Mouse (Mus musculus) layer of hippocampus, adult 11-12 months (tissue): Measurements from ENCODE around the gene Cyp2d34.

ENCODE experiments used
- DNase-seq: peaks from one replicate; pipeline ENCODE4 v3.0.0; 2022; ENCODE audit warnings: low spot score

The Cyp2d34 gene

GRCm38 (mm10) chr15:82620531-82621202 lies at the start of gene Cyp2d34:
Gene Cyp2d34, minus strand, starts transcription at chr15:82620946.
- no peak for DNase-seq

GRCm38 (mm10) chr15:82656346-82656745 lies 35.6 kb upstream of the Cyp2d34 start:
- DNase-seq, result peak; percentile 18

DNA sequence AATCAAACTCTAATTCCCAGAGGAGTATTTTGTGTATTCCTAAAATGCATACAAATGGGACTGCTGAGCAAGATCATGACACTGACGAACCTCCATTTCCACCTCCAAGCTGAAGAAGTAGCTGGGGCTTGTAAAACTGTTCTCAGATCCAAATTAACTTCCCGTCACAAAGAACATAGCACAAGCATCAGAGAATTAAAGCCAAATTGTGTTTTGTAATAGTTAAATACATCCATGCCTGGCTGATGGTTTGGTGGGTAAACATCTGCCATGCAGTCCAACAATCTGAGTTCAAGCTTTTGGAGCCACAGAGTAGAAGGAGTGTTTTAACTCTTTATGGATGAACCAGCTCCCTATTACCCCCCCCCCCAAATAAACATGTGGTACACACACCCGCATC lies 23.6 kb upstream of the Cyp2d34 start:
- DNase-seq, result no peak

- no peak for DNase-seq
Measured at GRCm38 (mm10) chr15:82643771-82644170, 23.0 kb upstream of the Cyp2d34 start.

- no peak for DNase-seq
Measured at GRCm38 (mm10) chr15:82642771-82643170, 22.0 kb upstream of the Cyp2d34 start.

GRCm38 (mm10) chr15:82641921-82642320 lies 21.2 kb upstream of the Cyp2d34 start:
- no peak for DNase-seq

- DNase-seq, result no peak
Measured at GRCm38 (mm10) chr15:82641390-82641789, 20.6 kb upstream of the Cyp2d34 start.

GRCm38 (mm10) chr15:82640201-82640600 lies 19.5 kb upstream of the Cyp2d34 start:
- DNase-seq, result no peak

- no peak for DNase-seq
Measured at GRCm38 (mm10) chr15:82637130-82638075, 16.7 kb upstream of the Cyp2d34 start.

- DNase-seq, result no peak
Measured at GRCm38 (mm10) chr15:82634976-82635375, 14.2 kb upstream of the Cyp2d34 start.

DNA sequence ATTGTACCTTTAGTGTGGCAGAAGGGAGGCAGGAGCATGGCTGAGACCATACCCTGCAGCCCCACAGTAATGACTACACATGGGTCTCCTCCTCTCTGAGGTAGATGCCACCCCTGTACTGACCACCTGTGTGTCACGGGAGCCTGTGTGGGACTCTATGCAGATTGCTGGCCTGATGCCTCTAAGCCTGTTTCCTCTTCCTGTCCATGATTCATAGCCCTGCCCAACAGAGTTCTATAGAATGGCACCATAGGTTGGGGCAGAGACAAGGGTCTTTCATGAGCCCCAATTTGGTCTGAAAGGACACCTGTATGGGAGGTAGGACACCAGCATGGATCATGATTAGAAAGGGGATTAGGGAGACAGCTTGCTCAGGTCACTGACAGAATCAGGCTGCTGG lies 1.2 kb upstream of the Cyp2d34 start:
- DNase-seq, result no peak

DNA sequence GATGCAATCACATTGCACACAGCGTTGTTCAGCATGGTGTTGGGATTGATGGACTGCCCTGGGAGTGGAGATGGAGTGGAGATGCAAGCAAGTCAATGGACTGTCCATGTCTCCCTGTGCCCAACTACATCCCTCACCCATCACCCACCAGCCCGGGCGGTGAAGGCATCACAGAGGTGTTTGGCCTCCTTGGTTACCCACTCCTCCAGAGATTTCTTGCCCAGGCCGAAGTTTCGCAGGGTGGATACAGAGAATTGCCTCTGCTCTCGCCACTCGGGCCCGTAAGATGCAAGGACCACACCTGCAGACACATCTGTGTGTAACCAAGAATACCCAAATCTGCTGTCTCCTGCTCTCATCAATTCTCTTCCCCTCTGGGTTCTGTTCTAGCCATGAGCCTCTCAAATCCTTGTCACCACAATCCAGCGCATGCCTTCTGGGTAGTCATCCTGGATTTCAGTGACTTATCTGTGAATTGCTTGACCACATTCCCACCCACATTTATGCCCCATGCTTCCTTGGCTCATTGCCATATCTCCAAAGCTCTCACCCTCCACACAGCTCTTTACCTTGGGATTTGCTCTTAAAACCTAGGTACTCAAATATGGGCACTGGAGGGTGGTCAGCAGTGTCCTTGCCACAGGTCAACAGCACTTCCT lies 2.3 kb downstream of the Cyp2d34 start:
- DNase-seq, result no peak

DNA sequence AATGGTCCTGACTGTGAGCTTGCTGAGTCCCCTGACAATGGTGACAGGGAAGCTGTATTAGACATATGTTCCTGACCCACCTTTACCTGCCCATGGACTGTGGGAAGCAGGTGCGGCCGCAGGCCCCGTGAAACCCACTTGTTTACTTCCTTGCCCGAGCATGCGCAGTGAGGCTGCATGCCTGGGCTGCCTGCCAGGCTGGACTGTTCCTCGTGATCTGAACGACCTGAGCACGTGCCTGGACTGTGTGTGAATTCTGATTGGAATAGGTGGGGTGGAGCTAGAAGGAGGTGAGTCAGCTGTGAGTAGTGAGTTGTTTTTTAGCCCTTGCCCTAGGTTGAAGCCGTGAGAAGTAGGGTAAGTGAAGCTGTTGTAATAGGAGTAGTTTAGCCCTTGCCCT lies 38.1 kb downstream of the Cyp2d34 start:
- no peak for DNase-seq

DNA sequence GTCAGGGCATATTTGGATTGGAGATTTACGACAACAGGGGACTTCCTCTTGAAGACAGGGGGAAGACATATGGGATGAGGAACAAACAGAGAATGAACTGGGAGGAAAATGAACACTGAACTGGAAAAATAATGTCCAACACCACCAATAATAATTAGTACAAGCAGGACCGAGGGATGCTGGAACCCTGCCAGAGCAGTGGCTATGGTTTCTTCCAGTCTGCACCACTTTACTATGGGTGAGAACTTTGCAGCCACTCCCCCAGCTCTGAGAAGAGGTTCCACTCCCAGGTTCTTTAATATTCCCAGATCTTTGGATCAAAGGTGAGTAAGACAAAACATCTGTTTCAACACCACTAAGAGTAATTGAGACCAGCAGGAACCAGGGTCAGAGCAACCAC lies 41.7 kb downstream of the Cyp2d34 start:
- DNase-seq, result no peak

DNA sequence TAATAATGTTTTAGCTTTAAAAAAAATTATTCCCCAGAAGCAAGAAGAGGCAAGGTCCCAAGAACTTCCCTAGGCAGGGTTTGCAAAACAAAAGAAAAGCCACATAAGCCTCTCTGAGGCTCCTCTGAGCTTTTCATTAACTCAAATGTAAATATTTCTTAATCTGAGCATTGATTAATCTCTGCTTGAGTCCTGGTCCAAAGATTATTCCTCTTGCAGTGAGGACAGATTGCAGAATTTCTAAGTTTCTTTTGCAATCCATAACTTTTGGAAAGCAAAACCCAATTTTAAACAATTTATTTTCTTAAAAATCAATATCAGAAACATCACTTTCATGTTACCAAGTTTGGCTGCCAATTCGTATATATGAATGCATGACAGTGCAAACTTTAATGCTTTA lies 47.9 kb downstream of the Cyp2d34 start:
- no peak for DNase-seq
